Mouse (Mus musculus): ENCODE measurements at regions not wholly inside any gene's neighbourhood (a gene's known extent, or its start where the extent isn't known, plus 50 kb on each side); places are given as distances from the start of the nearest gene placed in this dataset.

GRCm38 (mm10) chr14:64589126-64589525 is 485.0 kb downstream of the Prss52 start:
- 0% methylated on average over 2 of the region's 2 CpGs for WGBS (ENCODE audit: insufficient replicate concordance)
- Histone ChIP-seq H3K4me1 (ENCODE audit: control insufficient read depth, insufficient read depth, low read length) (peaks cover 14% of the 10 kb centered on the region), H3K36me3 (ENCODE audit: control insufficient read depth, insufficient read depth, low read length) (no peaks in the 10 kb centered on the region), H3K4me3 (ENCODE audit: low read depth, low read length) (no peak overlapping the region; the same call in 1 of the 2 replicates), H3K4me2 (no peak overlapping the region), H3K9ac (ENCODE audit: low read depth, low read length) (no peak overlapping the region), H3K27me3 (ENCODE audit: control insufficient read depth, insufficient read depth, low read length) (peaks cover 91% of the 10 kb centered on the region), H3K9me3 (replicated peaks; ENCODE audit: control insufficient read depth, low read length) (no peaks in the 10 kb centered on the region), H3K27ac (ENCODE audit: low read depth, low read length) (no peak overlapping the region)
- no peak for ATAC-seq (replicated peaks; ENCODE audit: insufficient number of reproducible peaks, low FRiP score, low TSS enrichment)

- Histone ChIP-seq H3K4me1 (ENCODE audit: control insufficient read depth, insufficient read depth, low read length) (peaks cover 14% of the 10 kb centered on the region), H3K27me3 (ENCODE audit: control insufficient read depth, insufficient read depth, low read length) (peaks cover 86% of the 10 kb centered on the region), H3K4me3 (ENCODE audit: low read depth, low read length) (peak overlapping the region; percentile 38), H3K27ac (ENCODE audit: low read depth, low read length) (no peak overlapping the region), H3K9me3 (replicated peaks; ENCODE audit: control insufficient read depth, low read length) (no peaks in the 10 kb centered on the region), H3K36me3 (ENCODE audit: control insufficient read depth, insufficient read depth, low read length) (no peaks in the 10 kb centered on the region), H3K9ac (ENCODE audit: low read depth, low read length) (no peak overlapping the region), H3K4me2 (peak overlapping the region; percentile 69)
- no peak for ATAC-seq (replicated peaks; ENCODE audit: insufficient number of reproducible peaks, low FRiP score, low TSS enrichment)
- WGBS (ENCODE audit: insufficient replicate concordance): under 1% methylated on average over 37 of the region's 41 CpGs
These were observed 485.8 kb downstream of the Prss52 start for GRCm38 (mm10) chr14:64589571-64590547.

GRCm38 (mm10) chr14:64590611-64591010 is 486.5 kb downstream of the Prss52 start:
- Histone ChIP-seq H3K27me3 (ENCODE audit: control insufficient read depth, insufficient read depth, low read length) (peaks cover 78% of the 10 kb centered on the region), H3K4me3 (ENCODE audit: low read depth, low read length) (peak overlapping the region; percentile 38), H3K4me2 (peak overlapping the region; percentile 69), H3K4me1 (ENCODE audit: control insufficient read depth, insufficient read depth, low read length) (peaks cover 14% of the 10 kb centered on the region), H3K9ac (ENCODE audit: low read depth, low read length) (no peak overlapping the region), H3K27ac (ENCODE audit: low read depth, low read length) (no peak overlapping the region), H3K36me3 (ENCODE audit: control insufficient read depth, insufficient read depth, low read length) (no peaks in the 10 kb centered on the region), H3K9me3 (replicated peaks; ENCODE audit: control insufficient read depth, low read length) (no peaks in the 10 kb centered on the region)
- WGBS (ENCODE audit: insufficient replicate concordance): 2% methylated on average over 15 of the region's 15 CpGs
- ATAC-seq (replicated peaks; ENCODE audit: insufficient number of reproducible peaks, low FRiP score, low TSS enrichment): no peak

GRCm38 (mm10) chr14:64591091-64591976 is 487.2 kb downstream of the Prss52 start:
- H3K9me3 ChIP-seq (replicated peaks; ENCODE audit: control insufficient read depth, low read length): no peaks in the 10 kb centered on the region
- ATAC-seq (replicated peaks; ENCODE audit: insufficient number of reproducible peaks, low FRiP score, low TSS enrichment): no peak
- no peak overlapping the region for H3K4me2 ChIP-seq
- H3K9ac ChIP-seq (ENCODE audit: low read depth, low read length): no peak overlapping the region
- peaks cover 71% of the 10 kb centered on the region for H3K27me3 ChIP-seq (ENCODE audit: control insufficient read depth, insufficient read depth, low read length)
- H3K4me3 ChIP-seq (ENCODE audit: low read depth, low read length): peak overlapping the region; percentile 38; the same call in 1 of the 2 replicates
- WGBS (ENCODE audit: insufficient replicate concordance): 6% methylated on average over 14 of the region's 14 CpGs
- H3K27ac ChIP-seq (ENCODE audit: low read depth, low read length): no peak overlapping the region
- H3K36me3 ChIP-seq (ENCODE audit: control insufficient read depth, insufficient read depth, low read length): no peaks in the 10 kb centered on the region
- H3K4me1 ChIP-seq (ENCODE audit: control insufficient read depth, insufficient read depth, low read length): peaks cover 14% of the 10 kb centered on the region

- Histone ChIP-seq H3K9ac (ENCODE audit: low read depth, low read length) (no peak overlapping the region), H3K4me2 (no peak overlapping the region), H3K4me3 (ENCODE audit: low read depth, low read length) (no peak overlapping the region), H3K9me3 (replicated peaks; ENCODE audit: control insufficient read depth, low read length) (no peaks in the 10 kb centered on the region), H3K27me3 (ENCODE audit: control insufficient read depth, insufficient read depth, low read length) (peaks cover 63% of the 10 kb centered on the region), H3K36me3 (ENCODE audit: control insufficient read depth, insufficient read depth, low read length) (no peaks in the 10 kb centered on the region), H3K27ac (ENCODE audit: low read depth, low read length) (no peak overlapping the region), H3K4me1 (ENCODE audit: control insufficient read depth, insufficient read depth, low read length) (peaks cover 14% of the 10 kb centered on the region)
- 49% methylated on average over 6 of the region's 6 CpGs for WGBS (ENCODE audit: insufficient replicate concordance)
- ATAC-seq (replicated peaks; ENCODE audit: insufficient number of reproducible peaks, low FRiP score, low TSS enrichment): no peak
These were observed 488.1 kb downstream of the Prss52 start for GRCm38 (mm10) chr14:64592176-64592575.

- no peaks in the 10 kb centered on the region for H3K9me3 ChIP-seq (replicated peaks; ENCODE audit: control insufficient read depth, low read length)
- H3K4me1 ChIP-seq (ENCODE audit: control insufficient read depth, insufficient read depth, low read length): peaks cover 11% of the 10 kb centered on the region
- no peak overlapping the region for H3K27ac ChIP-seq (ENCODE audit: low read depth, low read length)
- WGBS (ENCODE audit: insufficient replicate concordance): 63% methylated on average over 13 of the region's 13 CpGs
- ATAC-seq (replicated peaks; ENCODE audit: insufficient number of reproducible peaks, low FRiP score, low TSS enrichment): no peak
- no peaks in the 10 kb centered on the region for H3K36me3 ChIP-seq (ENCODE audit: control insufficient read depth, insufficient read depth, low read length)
- no peak overlapping the region for H3K4me3 ChIP-seq (ENCODE audit: low read depth, low read length)
- H3K27me3 ChIP-seq (ENCODE audit: control insufficient read depth, insufficient read depth, low read length): peaks cover 56% of the 10 kb centered on the region
- no peak overlapping the region for H3K9ac ChIP-seq (ENCODE audit: low read depth, low read length)
- H3K4me2 ChIP-seq: no peak overlapping the region
These were observed 488.7 kb downstream of the Prss52 start for GRCm38 (mm10) chr14:64592706-64593320.

- 41% methylated on average over 4 of the region's 4 CpGs for WGBS (ENCODE audit: insufficient replicate concordance)
- H3K4me1 ChIP-seq (ENCODE audit: control insufficient read depth, insufficient read depth, low read length): peaks cover 11% of the 10 kb centered on the region
- no peak overlapping the region for H3K27ac ChIP-seq (ENCODE audit: low read depth, low read length)
- H3K9me3 ChIP-seq (replicated peaks; ENCODE audit: control insufficient read depth, low read length): no peaks in the 10 kb centered on the region
- H3K27me3 ChIP-seq (ENCODE audit: control insufficient read depth, insufficient read depth, low read length): peaks cover 51% of the 10 kb centered on the region
- no peaks in the 10 kb centered on the region for H3K36me3 ChIP-seq (ENCODE audit: control insufficient read depth, insufficient read depth, low read length)
- H3K4me3 ChIP-seq (ENCODE audit: low read depth, low read length): no peak overlapping the region
- no peak overlapping the region for H3K4me2 ChIP-seq
- no peak overlapping the region for H3K9ac ChIP-seq (ENCODE audit: low read depth, low read length)
- ATAC-seq (replicated peaks; ENCODE audit: insufficient number of reproducible peaks, low FRiP score, low TSS enrichment): no peak
These were observed 489.5 kb downstream of the Prss52 start for GRCm38 (mm10) chr14:64593564-64593963.

- WGBS (ENCODE audit: insufficient replicate concordance): 53% methylated on average over 7 of the region's 7 CpGs
- no peak for ATAC-seq (replicated peaks; ENCODE audit: insufficient number of reproducible peaks, low FRiP score, low TSS enrichment)
- peaks cover 46% of the 10 kb centered on the region for H3K27me3 ChIP-seq (ENCODE audit: control insufficient read depth, insufficient read depth, low read length)
These were observed 490.0 kb downstream of the Prss52 start for GRCm38 (mm10) chr14:64594021-64594561.

More at GRCm38 (mm10) chr14:64594021-64594561, 490.0 kb downstream of the Prss52 start:
- no peak overlapping the region for H3K9ac ChIP-seq (ENCODE audit: low read depth, low read length)
- H3K4me3 ChIP-seq (ENCODE audit: low read depth, low read length): no peak overlapping the region
- no peaks in the 10 kb centered on the region for H3K9me3 ChIP-seq (replicated peaks; ENCODE audit: control insufficient read depth, low read length)
- H3K4me1 ChIP-seq (ENCODE audit: control insufficient read depth, insufficient read depth, low read length): peaks cover 11% of the 10 kb centered on the region
- no peaks in the 10 kb centered on the region for H3K36me3 ChIP-seq (ENCODE audit: control insufficient read depth, insufficient read depth, low read length)
- no peak overlapping the region for H3K4me2 ChIP-seq
- no peak overlapping the region for H3K27ac ChIP-seq (ENCODE audit: low read depth, low read length)
